Mouse (Mus musculus): ENCODE results near the gene Tnrc6b.

Tnrc6b gene

DNA sequence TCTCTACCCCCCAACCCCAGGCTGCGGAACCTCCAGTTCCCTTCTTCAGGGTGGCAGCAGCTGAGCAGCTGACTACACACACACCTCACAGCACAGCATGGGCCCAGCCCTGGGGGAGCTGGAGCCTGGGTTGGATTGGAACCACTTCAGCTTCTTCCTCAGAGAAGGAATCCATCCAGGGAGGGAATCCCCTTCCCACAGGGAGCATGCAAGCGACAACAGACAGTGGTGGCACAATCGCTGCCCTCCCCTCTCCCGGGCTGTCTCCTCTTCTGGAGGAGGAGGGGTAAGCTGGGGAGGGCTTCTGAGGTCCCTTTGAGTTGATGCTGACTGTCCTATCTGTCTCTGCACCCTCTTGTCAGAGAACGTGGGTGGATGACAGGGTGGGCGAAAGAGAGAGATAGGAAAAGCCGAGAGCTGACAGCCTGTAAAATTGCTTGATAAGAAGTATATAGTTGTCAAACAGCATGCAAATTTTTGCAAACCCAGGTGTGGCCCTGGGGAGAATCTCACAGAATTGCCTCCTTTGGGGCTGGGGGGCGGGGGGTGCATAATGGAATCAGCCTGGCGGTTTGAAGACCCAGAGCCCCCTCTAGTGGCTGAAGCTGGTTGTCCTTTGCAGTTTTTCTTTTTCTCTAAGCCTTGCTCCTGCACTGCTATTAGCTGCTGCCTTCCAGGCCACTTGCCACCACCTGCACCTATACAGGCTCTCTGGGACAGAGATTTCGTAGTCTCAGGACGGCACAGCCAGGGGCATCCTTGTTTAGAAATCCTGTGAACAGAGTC, 16.8 kb upstream of the Tnrc6b start:
- in situ Hi-C loops (cut with MboI; ENCODE audit: low pct_unique_long_range_greater_than_20kb in 1 of 2, low sequenced_read_pairs in 2 of 2, unreplicated experiment in 1 of 2), result loop anchor here (10.0 kb wide), 2 partner anchors 60 to 400 kb away; no protein-coding TSS in a partner anchor

DNA sequence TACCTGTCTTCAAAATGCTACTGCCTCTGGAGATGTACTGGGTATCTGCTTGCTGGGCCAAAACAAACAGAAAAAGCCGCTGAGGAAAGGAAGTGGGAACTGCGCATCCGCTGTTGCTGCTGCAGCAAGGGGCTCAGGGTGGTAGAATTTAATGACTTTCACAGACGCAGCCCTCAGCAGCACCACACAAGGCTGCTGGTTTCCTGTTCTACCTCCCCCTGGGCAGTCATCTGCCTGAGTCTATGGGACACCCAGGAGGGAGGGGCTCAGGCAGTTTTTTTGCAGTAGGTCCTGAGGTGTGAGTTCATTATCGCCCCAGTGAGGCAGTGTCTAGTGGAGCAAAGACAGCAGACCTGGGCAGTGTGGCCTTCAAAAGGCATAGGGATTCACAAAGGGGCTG, 13.5 kb upstream of the Tnrc6b start:
- in situ Hi-C loops (cut with MboI; ENCODE audit: low pct_unique_long_range_greater_than_20kb in 1 of 2, low sequenced_read_pairs in 2 of 2, unreplicated experiment in 1 of 2), result loop anchor here (10.0 kb wide), 2 partner anchors 63 to 403 kb away; no protein-coding TSS in a partner anchor

GRCm38 (mm10) chr15:80701481-80702257, 9.4 kb upstream of the Tnrc6b start:
- in situ Hi-C loops (cut with MboI; ENCODE audit: low pct_unique_long_range_greater_than_20kb in 1 of 2, low sequenced_read_pairs in 2 of 2, unreplicated experiment in 1 of 2), result loop anchor here in 1 of 2 experiments (25.0 kb wide), 1 partner anchor 589 kb away; no protein-coding TSS in a partner anchor

DNA sequence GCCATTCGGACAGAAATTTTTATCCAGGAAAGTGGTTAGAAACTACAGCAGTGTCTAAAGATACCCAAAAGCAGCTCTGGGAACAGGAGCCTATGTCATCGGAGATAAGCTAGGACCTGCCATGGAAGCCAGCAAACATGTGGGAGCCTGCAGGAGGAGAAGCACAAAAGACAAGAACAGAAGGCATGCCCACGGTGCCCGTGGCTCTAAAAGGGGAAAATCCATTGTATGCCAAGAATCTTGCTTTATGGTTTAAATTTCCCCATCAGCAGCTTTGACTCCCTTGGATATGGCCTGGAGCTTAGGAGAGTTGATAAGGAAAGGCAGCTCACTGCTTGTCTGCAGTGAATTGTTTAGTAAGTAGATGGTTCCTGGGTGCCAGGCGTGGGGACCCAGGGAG, 8.2 kb upstream of the Tnrc6b start:
- in situ Hi-C loops (cut with MboI; ENCODE audit: low pct_unique_long_range_greater_than_20kb in 1 of 2, low sequenced_read_pairs in 2 of 2, unreplicated experiment in 1 of 2), result loop anchor here in 1 of 2 experiments (25.0 kb wide), 1 partner anchor 591 kb away; no protein-coding TSS in a partner anchor

GRCm38 (mm10) chr15:80703495-80703894, 7.6 kb upstream of the Tnrc6b start:
- in situ Hi-C loops (cut with MboI; ENCODE audit: low pct_unique_long_range_greater_than_20kb in 1 of 2, low sequenced_read_pairs in 2 of 2, unreplicated experiment in 1 of 2), result loop anchor here in 1 of 2 experiments (25.0 kb wide), 1 partner anchor 591 kb away; no protein-coding TSS in a partner anchor

- in situ Hi-C loops (cut with MboI; ENCODE audit: low pct_unique_long_range_greater_than_20kb in 1 of 2, low sequenced_read_pairs in 2 of 2, unreplicated experiment in 1 of 2), result loop anchor here in 1 of 2 experiments (25.0 kb wide), 1 partner anchor 592 kb away; no protein-coding TSS in a partner anchor
Measured at GRCm38 (mm10) chr15:80704267-80704666, 6.8 kb upstream of the Tnrc6b start.

GRCm38 (mm10) chr15:80705828-80706549, 5.1 kb upstream of the Tnrc6b start:
- in situ Hi-C loops (cut with MboI; ENCODE audit: low pct_unique_long_range_greater_than_20kb in 1 of 2, low sequenced_read_pairs in 2 of 2, unreplicated experiment in 1 of 2), result loop anchor here in 1 of 2 experiments (25.0 kb wide), 1 partner anchor 594 kb away; no protein-coding TSS in a partner anchor

- in situ Hi-C loops (cut with MboI; ENCODE audit: low pct_unique_long_range_greater_than_20kb in 1 of 2, low sequenced_read_pairs in 2 of 2, unreplicated experiment in 1 of 2), result loop anchor here in 1 of 2 experiments (25.0 kb wide), 1 partner anchor 594 kb away; no protein-coding TSS in a partner anchor
Measured at GRCm38 (mm10) chr15:80706596-80706995, 4.5 kb upstream of the Tnrc6b start.

DNA sequence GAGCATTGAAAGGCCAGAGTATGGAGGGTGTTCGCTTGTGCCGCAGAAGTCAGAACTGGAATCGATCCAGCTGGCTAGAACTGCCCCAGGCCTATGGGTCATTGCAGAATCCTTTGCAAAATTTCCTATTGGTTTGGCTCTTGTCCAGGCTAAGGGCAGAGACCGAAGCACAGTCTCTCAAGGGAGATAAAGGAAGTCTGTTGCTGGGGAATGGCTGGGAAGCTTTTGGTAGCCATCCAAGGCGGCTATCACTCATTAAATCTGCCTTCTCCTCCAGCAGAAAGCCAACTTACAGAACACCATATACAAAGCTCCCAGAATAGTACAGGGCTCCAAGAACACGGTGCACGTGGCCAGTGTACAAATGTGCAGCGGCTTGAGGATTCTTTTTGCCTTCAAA, 4.0 kb upstream of the Tnrc6b start:
- in situ Hi-C loops (cut with MboI; ENCODE audit: low pct_unique_long_range_greater_than_20kb in 1 of 2, low sequenced_read_pairs in 2 of 2, unreplicated experiment in 1 of 2), result loop anchor here in 1 of 2 experiments (25.0 kb wide), 1 partner anchor 595 kb away; no protein-coding TSS in a partner anchor

- in situ Hi-C loops (cut with MboI; ENCODE audit: low pct_unique_long_range_greater_than_20kb in 1 of 2, low sequenced_read_pairs in 2 of 2, unreplicated experiment in 1 of 2), result loop anchor here in 1 of 2 experiments (25.0 kb wide), 1 partner anchor 597 kb away; no protein-coding TSS in a partner anchor
Measured at GRCm38 (mm10) chr15:80709593-80709992, 1.5 kb upstream of the Tnrc6b start.

DNA sequence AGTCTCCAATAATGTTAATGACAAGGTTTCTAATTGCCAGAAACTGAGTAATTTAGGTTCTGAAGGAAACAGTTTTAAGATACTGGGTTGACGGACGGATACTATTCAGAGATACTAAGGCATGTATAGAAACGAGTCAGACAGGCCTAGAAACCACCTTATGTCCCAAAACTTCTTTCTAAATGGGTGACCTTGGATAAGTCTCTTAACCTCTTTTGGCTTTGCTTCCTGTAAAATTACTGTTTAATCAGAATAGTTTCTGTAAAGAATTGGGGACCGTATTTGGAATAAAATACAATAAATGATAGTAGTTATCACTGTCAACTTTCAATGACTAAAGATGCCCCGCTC, 881 bp upstream of the Tnrc6b start:
- in situ Hi-C loops (cut with MboI; ENCODE audit: low pct_unique_long_range_greater_than_20kb in 1 of 2, low sequenced_read_pairs in 2 of 2, unreplicated experiment in 1 of 2), result loop anchor here in 1 of 2 experiments (25.0 kb wide), 1 partner anchor 598 kb away; no protein-coding TSS in a partner anchor

DNA sequence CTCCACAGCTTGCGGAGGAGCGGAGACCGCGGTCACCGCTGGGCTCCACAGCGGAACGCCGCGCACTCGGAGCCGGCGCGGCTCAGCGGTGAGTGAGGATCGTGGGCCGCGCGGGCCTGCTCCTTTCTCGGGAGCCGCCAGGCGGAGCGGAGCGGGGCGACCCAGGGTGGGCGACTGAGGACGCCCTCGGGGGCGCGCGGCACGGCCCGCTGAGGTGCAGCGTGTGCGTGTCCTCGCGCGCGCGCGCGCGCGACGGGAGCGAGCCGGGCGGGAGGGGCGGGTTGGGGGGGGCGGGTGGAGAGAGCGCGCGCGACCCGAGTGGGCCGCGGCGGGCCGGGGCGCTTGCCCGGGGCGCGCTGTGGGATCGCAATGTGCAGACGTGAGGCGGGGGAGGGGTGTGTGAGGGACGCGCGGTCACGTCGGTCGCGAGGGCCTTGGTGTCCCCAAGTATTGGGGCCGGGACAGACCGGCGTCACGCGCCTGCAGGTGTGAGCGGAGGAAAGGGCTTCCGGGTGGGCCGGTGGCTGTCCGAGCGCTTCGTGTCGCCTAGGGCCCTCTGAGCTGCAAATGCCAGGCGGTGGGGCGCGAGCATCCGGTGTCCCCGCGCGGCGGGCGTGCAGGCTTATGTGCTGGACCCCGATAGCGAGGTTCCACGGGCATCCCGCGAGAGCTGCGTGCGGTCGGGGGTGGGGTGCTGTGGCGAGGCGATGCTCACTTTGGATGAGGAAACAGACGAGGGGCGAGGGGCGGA, 463 bp downstream of the Tnrc6b start:
- in situ Hi-C loops (cut with MboI; ENCODE audit: low pct_unique_long_range_greater_than_20kb in 1 of 2, low sequenced_read_pairs in 2 of 2, unreplicated experiment in 1 of 2), result loop anchor here in 1 of 2 experiments (25.0 kb wide), 1 partner anchor 599 kb away; no protein-coding TSS in a partner anchor

GRCm38 (mm10) chr15:80714299-80714698, 3.2 kb downstream of the Tnrc6b start:
- in situ Hi-C loops (cut with MboI; ENCODE audit: low pct_unique_long_range_greater_than_20kb in 1 of 2, low sequenced_read_pairs in 2 of 2, unreplicated experiment in 1 of 2), result loop anchor here in 1 of 2 experiments (25.0 kb wide), 1 partner anchor 602 kb away; no protein-coding TSS in a partner anchor

GRCm38 (mm10) chr15:80716631-80717135, 5.6 kb downstream of the Tnrc6b start:
- in situ Hi-C loops (cut with MboI; ENCODE audit: low pct_unique_long_range_greater_than_20kb in 1 of 2, low sequenced_read_pairs in 2 of 2, unreplicated experiment in 1 of 2), result loop anchor here in 1 of 2 experiments (25.0 kb wide), 1 partner anchor 604 kb away; no protein-coding TSS in a partner anchor

- in situ Hi-C loops (cut with MboI; ENCODE audit: low pct_unique_long_range_greater_than_20kb in 1 of 2, low sequenced_read_pairs in 2 of 2, unreplicated experiment in 1 of 2), result loop anchor here in 1 of 2 experiments (25.0 kb wide), 1 partner anchor 605 kb away; no protein-coding TSS in a partner anchor
Measured at GRCm38 (mm10) chr15:80717431-80717830, 6.3 kb downstream of the Tnrc6b start.

DNA sequence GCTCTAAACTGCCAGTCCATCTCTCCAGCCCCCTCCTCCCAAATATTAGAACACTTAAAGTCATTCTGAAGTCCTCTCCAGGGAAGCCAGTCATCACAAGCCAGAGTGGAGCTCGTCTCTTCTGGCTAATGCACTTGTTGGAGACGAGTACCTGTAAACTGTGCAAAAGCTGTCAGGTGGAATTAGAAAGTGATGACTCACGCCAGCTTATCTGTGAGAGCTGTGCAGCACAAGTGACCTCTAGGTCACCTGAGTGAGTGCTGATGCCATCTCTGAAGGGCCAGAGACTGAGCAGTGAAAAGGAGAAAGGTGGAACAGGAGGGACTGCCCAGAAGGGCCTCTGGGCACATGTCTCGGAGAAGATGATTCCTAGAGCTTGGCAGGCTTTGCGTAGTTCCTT, 9.1 kb downstream of the Tnrc6b start:
- in situ Hi-C loops (cut with MboI; ENCODE audit: low pct_unique_long_range_greater_than_20kb in 1 of 2, low sequenced_read_pairs in 2 of 2, unreplicated experiment in 1 of 2), result loop anchor here in 1 of 2 experiments (25.0 kb wide), 1 partner anchor 608 kb away; no protein-coding TSS in a partner anchor

DNA sequence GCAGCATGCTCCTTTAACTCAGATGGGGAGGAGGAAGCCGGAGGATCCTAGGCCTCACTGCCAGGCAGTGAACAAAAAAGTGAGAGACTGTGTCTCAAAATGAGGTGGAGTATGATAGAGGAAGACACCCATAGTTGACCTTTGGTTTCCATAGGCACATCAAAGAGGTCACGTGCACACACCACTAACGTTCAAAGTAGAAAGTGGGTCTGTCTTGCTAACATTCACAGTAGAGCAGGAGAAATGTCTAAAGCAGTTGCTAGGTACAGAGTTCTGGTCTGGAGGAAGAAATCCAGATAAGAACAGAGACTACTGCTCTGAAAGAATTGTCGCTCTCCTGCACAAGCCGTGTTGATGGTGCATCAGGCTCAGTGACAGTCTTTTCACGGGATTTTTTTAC, 10.7 kb downstream of the Tnrc6b start:
- in situ Hi-C loops (cut with MboI; ENCODE audit: low pct_unique_long_range_greater_than_20kb in 1 of 2, low sequenced_read_pairs in 2 of 2, unreplicated experiment in 1 of 2), result loop anchor here in 1 of 2 experiments (25.0 kb wide), 1 partner anchor 610 kb away; no protein-coding TSS in a partner anchor
